Mouse (Mus musculus): ENCODE measurements at regions not wholly inside any gene's neighbourhood (a gene's known extent, or its start where the extent isn't known, plus 50 kb on each side); places are given as distances from the start of the nearest gene placed in this dataset.

DNA sequence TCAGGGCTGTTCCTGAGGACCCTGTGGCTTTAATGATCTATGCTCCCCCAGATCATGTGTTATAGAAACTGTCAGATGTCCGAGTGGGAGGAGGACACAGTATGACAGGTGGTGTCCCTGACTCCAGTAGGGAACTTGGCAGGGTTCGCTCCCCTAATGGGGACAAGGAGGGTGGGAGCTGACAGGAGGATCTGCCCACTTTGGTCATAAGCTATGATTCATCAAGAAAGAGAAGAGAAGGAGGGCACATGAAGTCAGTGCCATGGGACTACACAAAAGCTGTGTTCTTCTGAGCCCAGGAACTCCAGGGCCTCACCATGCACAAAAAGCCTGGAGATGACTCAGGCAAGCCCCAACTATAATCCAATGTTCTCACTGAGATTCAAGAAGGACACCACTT lies 162.2 kb upstream of the Brinp1 start:
- DNase-seq (ENCODE audit: low read depth) = no peak
- TF ChIP-seq POLR2A (IDR thresholded peaks at IDR 0.05; ENCODE audit: borderline replicate concordance, extremely low read depth, insufficient read depth, insufficient read length, poor library complexity, severe bottlenecking) = no peak
- no peak for TF ChIP-seq CTCF (IDR thresholded peaks at IDR 0.05; ENCODE audit: borderline replicate concordance, extremely low read depth, insufficient read depth, insufficient read length)

- TF ChIP-seq POLR2A (IDR thresholded peaks at IDR 0.05; ENCODE audit: borderline replicate concordance, extremely low read depth, insufficient read depth, insufficient read length, poor library complexity, severe bottlenecking) (no peak), CTCF (IDR thresholded peaks at IDR 0.05; ENCODE audit: borderline replicate concordance, extremely low read depth, insufficient read depth, insufficient read length) (no peak)
- DNase-seq (ENCODE audit: low read depth) = no peak
Measured at GRCm38 (mm10) chr4:69105188-69105587, 151.0 kb upstream of the Brinp1 start.

DNA sequence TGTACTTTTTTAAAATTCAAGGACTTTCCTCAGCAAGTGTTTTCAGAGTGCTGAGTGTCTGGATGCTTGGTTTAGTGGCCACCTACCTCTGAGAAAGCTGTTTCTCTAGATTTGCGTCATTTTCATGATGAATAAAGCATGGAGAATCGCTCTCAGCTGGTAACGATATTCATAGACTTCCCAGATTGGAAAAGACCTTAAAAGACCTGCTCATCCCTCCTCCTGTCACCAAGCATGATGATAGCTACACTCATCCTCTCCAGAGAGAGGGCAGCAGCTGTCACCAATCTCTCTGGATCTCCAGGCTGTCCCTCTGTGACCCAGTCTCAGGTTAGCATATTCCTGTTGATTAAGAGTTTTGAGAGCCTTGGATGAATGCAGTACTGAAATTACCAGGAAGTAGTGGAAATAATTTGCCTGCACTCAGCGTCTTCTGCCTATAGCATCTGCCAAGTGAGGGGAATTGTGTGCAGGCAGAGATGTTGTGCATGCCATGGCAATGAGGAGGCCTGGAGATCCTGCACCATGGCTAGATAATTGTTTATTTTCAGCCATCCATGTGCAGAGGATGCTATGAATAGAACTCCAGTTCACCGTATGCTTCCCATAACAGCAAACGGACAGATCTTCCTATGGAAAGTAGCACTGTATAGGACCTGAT lies 141.7 kb upstream of the Brinp1 start:
- TF ChIP-seq POLR2A (IDR thresholded peaks at IDR 0.05; ENCODE audit: borderline replicate concordance, extremely low read depth, insufficient read depth, insufficient read length, poor library complexity, severe bottlenecking) (no peak), CTCF (IDR thresholded peaks at IDR 0.05; ENCODE audit: borderline replicate concordance, extremely low read depth, insufficient read depth, insufficient read length) (no peak)
- DNase-seq (ENCODE audit: low read depth) = no peak

GRCm38 (mm10) chr4:69078085-69078484 lies 123.9 kb upstream of the Brinp1 start:
- no peak for TF ChIP-seq CTCF (IDR thresholded peaks at IDR 0.05; ENCODE audit: borderline replicate concordance, extremely low read depth, insufficient read depth, insufficient read length)
- no peak for TF ChIP-seq POLR2A (IDR thresholded peaks at IDR 0.05; ENCODE audit: borderline replicate concordance, extremely low read depth, insufficient read depth, insufficient read length, poor library complexity, severe bottlenecking)
- DNase-seq (ENCODE audit: low read depth) = peak; percentile 19

GRCm38 (mm10) chr4:69077316-69077715 lies 123.1 kb upstream of the Brinp1 start:
- no peak for DNase-seq (ENCODE audit: low read depth)
- no peak for TF ChIP-seq POLR2A (IDR thresholded peaks at IDR 0.05; ENCODE audit: borderline replicate concordance, extremely low read depth, insufficient read depth, insufficient read length, poor library complexity, severe bottlenecking)
- no peak for TF ChIP-seq CTCF (IDR thresholded peaks at IDR 0.05; ENCODE audit: borderline replicate concordance, extremely low read depth, insufficient read depth, insufficient read length)

DNA sequence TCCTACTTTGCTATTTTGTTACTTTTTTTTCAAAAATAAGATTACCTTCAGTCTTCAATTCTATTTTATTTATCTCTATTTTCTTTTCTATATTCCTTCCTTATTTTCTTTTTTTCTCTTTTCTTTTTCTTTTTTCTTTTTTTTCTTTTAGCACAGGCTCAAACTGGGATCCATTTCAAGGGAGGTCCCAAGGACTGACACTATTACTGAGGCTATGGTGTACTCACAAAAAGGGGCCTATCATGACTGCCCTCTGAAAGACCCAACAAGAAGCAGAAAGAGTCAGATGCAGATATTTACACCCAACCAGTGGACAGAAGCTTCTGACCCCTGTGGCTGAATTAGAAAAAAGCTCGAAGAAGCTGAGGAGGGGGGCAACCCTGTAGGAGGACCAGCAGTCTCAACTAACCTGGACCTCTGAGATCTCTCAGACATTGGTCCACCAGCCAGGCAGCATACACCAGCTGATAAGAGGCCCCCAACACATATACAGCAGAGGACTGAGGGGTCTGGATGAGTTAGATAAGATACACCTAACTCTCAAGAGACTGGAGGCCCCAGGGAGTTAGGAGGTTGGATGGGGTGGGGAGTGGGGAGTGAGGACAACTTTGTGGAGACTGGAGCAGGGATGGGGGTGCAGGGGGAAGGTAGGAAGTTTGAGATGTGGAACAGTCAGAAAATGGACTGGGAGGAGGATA lies 85.6 kb upstream of the Brinp1 start:
- no peak for TF ChIP-seq CTCF (IDR thresholded peaks at IDR 0.05; ENCODE audit: borderline replicate concordance, extremely low read depth, insufficient read depth, insufficient read length)
- no peak for TF ChIP-seq POLR2A (IDR thresholded peaks at IDR 0.05; ENCODE audit: borderline replicate concordance, extremely low read depth, insufficient read depth, insufficient read length, poor library complexity, severe bottlenecking)
- DNase-seq (ENCODE audit: low read depth) = no peak

DNA sequence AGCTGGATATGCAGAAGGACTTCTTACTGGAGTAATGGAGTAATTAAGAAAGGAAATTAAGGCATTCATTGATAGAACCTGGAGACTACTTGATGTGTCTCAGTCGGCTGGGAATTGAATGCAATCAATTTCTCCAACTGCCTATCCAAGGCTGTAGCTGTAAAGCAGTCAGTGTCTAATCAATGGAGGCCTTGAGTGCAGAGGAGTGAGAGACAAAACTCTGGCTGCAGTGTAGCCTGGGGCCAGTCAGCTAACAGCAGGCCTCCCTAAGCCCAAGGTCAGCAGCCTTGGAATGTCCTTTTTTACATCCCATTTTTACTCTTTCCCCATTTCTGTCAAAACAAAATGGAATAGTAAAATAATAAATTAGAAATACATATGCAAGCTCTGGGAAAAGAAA lies 80.0 kb upstream of the Brinp1 start:
- TF ChIP-seq CTCF (IDR thresholded peaks at IDR 0.05; ENCODE audit: borderline replicate concordance, extremely low read depth, insufficient read depth, insufficient read length) (no peak), POLR2A (IDR thresholded peaks at IDR 0.05; ENCODE audit: borderline replicate concordance, extremely low read depth, insufficient read depth, insufficient read length, poor library complexity, severe bottlenecking) (no peak)
- peak; percentile 31 for DNase-seq (ENCODE audit: low read depth)

- TF ChIP-seq CTCF (IDR thresholded peaks at IDR 0.05; ENCODE audit: borderline replicate concordance, extremely low read depth, insufficient read depth, insufficient read length) = no peak
- TF ChIP-seq POLR2A (IDR thresholded peaks at IDR 0.05; ENCODE audit: borderline replicate concordance, extremely low read depth, insufficient read depth, insufficient read length, poor library complexity, severe bottlenecking) = no peak
- peak; percentile 53 for DNase-seq (ENCODE audit: low read depth)
Measured at GRCm38 (mm10) chr4:69020159-69020727, 66.0 kb upstream of the Brinp1 start.

GRCm38 (mm10) chr4:69015396-69015795 lies 61.2 kb upstream of the Brinp1 start:
- DNase-seq (ENCODE audit: low read depth) = no peak

More at GRCm38 (mm10) chr4:69015396-69015795, 61.2 kb upstream of the Brinp1 start:
- TF ChIP-seq POLR2A (IDR thresholded peaks at IDR 0.05; ENCODE audit: borderline replicate concordance, extremely low read depth, insufficient read depth, insufficient read length, poor library complexity, severe bottlenecking) = no peak
- TF ChIP-seq CTCF (IDR thresholded peaks at IDR 0.05; ENCODE audit: borderline replicate concordance, extremely low read depth, insufficient read depth, insufficient read length) = no peak
